Mouse (Mus musculus): ENCODE data around the gene Adgrg3.

Adgrg3 gene

DNA sequence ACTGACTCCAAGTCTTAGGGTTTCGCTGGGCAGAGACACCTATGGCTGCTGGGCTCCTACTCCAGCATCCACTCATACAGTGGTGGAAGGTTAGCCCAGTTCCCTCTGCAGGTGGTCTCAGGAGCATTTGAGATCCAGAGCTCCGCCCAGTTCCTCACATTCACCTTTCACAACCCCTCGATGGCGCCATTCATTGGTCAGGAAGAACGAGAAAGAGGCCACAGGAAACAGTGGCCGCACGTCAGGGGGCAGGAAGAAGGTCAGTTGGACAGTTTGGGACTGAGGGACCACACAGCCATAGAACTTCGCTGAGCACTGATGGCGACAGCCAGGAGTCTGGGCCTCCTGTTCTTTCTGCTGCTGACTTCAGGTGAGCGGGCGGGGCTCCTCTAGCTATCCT, at the start of gene Adgrg3:
Gene Adgrg3, plus strand, starts transcription at position 242 of the 400 bp plus-strand sequence.
- no peak for DNase-seq (ENCODE audit: low spot score in 2 of 2)

DNA sequence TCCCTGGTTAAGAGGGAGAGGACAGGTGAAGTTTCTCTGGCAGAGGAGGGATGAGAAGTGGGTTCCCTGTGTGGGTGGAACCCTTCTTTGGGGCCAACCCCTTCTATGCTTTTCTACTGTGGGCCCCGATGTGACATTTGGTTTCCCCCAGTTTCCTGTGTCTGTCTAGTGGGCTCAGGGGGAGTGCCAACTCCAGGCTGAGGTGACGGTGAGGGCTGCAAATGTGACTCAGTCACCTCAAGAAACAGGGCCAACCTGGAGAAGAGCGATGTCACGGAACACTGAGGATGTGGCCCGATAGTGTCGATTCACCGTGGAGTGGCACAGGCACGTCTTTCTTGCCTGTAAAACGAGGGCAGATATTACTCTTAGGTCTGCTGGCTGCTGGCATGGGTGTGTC, 44.2 kb upstream of the Adgrg3 start:
- DNase-seq (ENCODE audit: low spot score in 2 of 2), result no peak

DNA sequence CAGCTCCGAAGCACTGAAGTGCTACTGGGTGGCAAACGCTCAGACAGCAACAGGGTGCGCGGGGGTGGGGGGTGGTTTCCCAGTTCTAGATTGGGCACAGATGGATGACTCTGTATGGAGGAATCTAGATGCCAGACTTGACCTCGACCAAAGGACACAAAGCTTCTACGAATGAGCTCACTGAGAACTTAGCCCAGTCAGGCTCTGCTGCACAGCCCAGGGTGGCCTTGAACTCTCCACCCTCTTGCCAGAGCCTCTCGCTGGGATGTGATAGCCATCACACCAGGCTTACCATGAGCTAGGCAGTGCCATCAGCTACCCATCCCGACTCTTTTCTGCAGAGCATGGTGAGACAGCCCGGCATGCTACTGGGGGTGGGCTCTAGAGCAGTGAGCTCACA, 43.7 kb upstream of the Adgrg3 start:
- no peak for DNase-seq (ENCODE audit: low spot score in 2 of 2)

- no peak for DNase-seq (ENCODE audit: low spot score in 2 of 2)
Measured at GRCm38 (mm10) chr8:94974467-94975165, 42.9 kb upstream of the Adgrg3 start, which contains the start of gene Adgrg1. TSS of gene Adgrg1 (plus strand) at chr8:94974751.

- DNase-seq (ENCODE audit: low spot score in 2 of 2), result no peak
Measured at GRCm38 (mm10) chr8:94976651-94977417, 40.7 kb upstream of the Adgrg3 start.

GRCm38 (mm10) chr8:94978131-94978530, 39.4 kb upstream of the Adgrg3 start:
- DNase-seq (ENCODE audit: low spot score in 2 of 2), result no peak

GRCm38 (mm10) chr8:94978593-94979319, 38.7 kb upstream of the Adgrg3 start:
- no peak for DNase-seq (ENCODE audit: low spot score in 2 of 2)

GRCm38 (mm10) chr8:94980176-94980575, 37.3 kb upstream of the Adgrg3 start:
- DNase-seq (ENCODE audit: low spot score in 2 of 2), result no peak

GRCm38 (mm10) chr8:94980976-94981375, 36.5 kb upstream of the Adgrg3 start:
- no peak for DNase-seq (ENCODE audit: low spot score in 2 of 2)

GRCm38 (mm10) chr8:94981848-94982247, 35.6 kb upstream of the Adgrg3 start:
- DNase-seq (ENCODE audit: low spot score in 2 of 2), result no peak

GRCm38 (mm10) chr8:94983146-94983545, 34.3 kb upstream of the Adgrg3 start:
- no peak for DNase-seq (ENCODE audit: low spot score in 2 of 2)

DNA sequence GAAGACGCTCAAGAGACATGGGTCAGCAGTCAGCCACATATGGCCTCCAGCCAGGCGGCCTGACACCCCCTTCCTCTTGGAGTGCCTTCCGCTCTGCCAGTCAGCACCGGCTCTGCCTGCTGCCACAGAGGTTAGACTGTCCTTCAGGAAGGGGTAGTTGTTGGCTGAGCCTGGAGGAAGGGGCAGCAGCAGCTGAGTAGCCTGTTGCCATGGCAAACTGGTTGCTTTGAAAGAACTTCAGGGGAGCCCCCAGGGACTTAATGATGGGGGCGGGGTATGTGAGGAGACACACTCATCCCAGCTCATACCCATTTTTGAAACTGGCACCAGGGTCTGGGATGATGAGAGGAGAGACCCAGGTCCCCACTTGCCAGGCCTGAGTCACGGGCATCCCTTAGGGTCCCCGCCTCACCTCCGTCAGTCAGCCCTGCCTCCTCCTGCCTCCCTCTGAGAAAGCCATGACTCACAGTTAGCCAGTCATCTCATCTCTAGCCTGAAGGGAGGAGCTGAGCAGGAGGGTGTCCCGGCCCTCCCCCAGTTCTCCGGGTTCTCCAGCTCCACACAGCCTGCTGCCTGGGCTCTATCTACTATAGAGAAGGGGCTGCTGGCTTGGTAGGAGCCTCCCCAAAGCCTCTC, 33.5 kb upstream of the Adgrg3 start:
- peak; percentile 57 to 67 for DNase-seq (ENCODE audit: low spot score in 2 of 2)

GRCm38 (mm10) chr8:94985023-94985422, 32.5 kb upstream of the Adgrg3 start:
- peak; percentile 71 to 83 for DNase-seq (ENCODE audit: low spot score in 2 of 2)

DNA sequence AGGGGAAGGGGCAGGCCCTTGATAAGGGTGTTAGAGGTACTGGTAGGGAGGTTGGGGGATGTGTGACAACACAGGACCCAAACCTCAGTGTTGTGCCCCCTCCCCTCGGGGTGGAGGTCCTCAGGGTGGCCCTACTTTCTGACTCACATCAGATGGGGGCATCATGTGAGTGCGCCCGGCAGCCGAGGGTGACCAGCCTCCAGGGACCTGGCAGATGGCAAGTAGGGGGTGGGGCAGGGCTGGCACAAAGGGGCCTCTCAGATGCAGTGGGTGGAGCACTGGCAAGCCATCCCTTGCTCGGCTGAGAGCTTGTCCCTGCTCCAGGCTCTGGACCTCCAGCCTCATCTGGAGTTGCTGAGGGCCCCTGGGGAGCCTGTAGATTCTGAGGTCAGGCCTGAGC, 30.8 kb upstream of the Adgrg3 start:
- peak; percentile 58 to 78 for DNase-seq (ENCODE audit: low spot score in 2 of 2)

DNA sequence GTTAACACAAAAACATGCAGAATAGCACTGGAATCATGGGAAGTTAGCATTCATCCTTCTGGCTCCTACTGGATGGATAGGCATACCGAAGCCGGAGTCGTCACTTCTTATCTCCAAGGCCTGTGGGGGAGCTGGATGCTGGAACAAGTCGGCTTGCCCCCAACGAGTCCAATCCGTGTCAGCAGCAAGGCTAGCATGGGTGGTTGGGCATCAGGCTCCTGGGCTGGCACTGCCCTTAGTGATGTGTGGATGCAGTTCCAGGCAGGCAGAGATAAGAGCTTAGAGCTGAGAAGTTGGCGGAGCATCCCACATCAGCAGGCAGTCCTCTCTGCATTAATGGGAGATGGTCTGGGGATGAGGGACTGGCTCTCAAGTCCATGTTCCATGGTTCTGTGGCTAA, 29.9 kb upstream of the Adgrg3 start:
- DNase-seq (ENCODE audit: low spot score in 2 of 2), result peak in 1 of 2 experiments; percentile 54

DNA sequence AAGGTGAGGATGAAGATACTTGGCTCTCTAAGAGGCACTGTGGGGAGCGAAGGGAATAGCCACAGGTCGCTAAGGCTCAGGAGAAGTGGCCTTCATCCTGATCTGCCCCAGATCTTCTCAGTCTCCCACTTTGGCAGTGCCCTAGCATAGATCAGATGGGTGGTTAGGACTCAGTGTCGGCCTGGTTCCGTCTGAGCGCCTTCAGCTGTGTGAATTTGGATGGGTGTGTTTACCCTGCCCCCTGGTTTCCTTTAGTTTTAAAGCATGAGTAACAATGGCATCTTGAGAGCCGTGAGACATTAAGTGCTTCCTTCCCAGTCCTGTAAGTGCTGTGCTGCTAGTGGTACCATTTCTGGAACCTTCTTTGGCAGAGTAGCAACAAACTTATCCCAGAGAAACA, 28.9 kb upstream of the Adgrg3 start:
- no peak for DNase-seq (ENCODE audit: low spot score in 2 of 2)

DNA sequence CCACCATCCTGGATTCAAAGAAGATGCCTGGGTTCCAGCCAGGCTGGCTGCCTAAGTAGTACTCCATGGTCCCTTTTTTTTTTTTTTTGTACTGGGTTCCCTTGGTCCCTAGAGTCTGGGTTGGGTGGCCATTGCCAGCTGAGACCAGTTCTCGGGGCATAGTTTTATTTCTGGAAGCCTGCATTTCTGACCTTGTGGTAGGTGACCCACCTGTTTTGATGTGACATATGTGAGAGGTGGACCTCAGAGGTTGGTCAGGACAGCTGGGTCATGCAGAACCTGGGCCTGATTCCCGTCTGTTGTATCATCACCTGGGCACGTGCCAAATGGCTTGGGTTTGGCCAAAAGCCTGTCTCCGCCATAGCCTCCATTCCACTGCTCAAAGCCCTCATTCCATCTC, 27.8 kb upstream of the Adgrg3 start:
- DNase-seq (ENCODE audit: low spot score in 2 of 2), result no peak

GRCm38 (mm10) chr8:94990598-94991453, 26.7 kb upstream of the Adgrg3 start:
- no peak for DNase-seq (ENCODE audit: low spot score in 2 of 2)

- peak in 1 of 2 experiments; percentile 11 for DNase-seq (ENCODE audit: low spot score in 2 of 2)
Measured at GRCm38 (mm10) chr8:94991454-94991994, 26.0 kb upstream of the Adgrg3 start.

GRCm38 (mm10) chr8:94992010-94992409, 25.5 kb upstream of the Adgrg3 start:
- peak in 1 of 2 experiments; percentile 6 for DNase-seq (ENCODE audit: low spot score in 2 of 2)

GRCm38 (mm10) chr8:94992534-94992933, 25.0 kb upstream of the Adgrg3 start:
- peak in 1 of 2 experiments; percentile 7 for DNase-seq (ENCODE audit: low spot score in 2 of 2)
